Mouse (Mus musculus) forebrain, postnatal 0 days (tissue): ENCODE results near the gene Xrcc1. TPM values are rescaled to one million over a fixed set of nuclear protein-coding genes. Genes with fewer than 3 reads are reported as not detected.
A peak's percentile ranks its signal among the peaks of the same experiment; 100 is the strongest.

Experiments used
- ATAC-seq: fragments of 200-750 bp; cut with Nextera tagmentation; 2 replicates; pipeline ENCODE4 v1.8.0; 2017; ENCODE audit warnings: mild to moderate bottlenecking, moderate library complexity
- DNase-seq: peaks from one replicate; pipeline ENCODE4 v3.0.0-alpha.2; 2015
- H3K27ac ChIP-seq: fragments of 300-500 bp; sonication (generic); 2 replicates; pipeline ENCODE4 v1.5.1; 2014; ENCODE audit warnings: low read depth, mild to moderate bottlenecking, antibody characterized with exemption, low read length, moderate library complexity, mixed read lengths
- H3K27me3 ChIP-seq: fragments of 300-500 bp; sonication (generic); 2 replicates; pipeline ENCODE4 v1.6.1; 2014; ENCODE audit warnings: mild to moderate bottlenecking, low read length, mixed read lengths; ENCODE audit not compliant: insufficient read depth
- H3K36me3 ChIP-seq: fragments of 300-500 bp; sonication (generic); 2 replicates; pipeline ENCODE4 v1.6.1; 2014; ENCODE audit warnings: mild to moderate bottlenecking, moderate library complexity; ENCODE audit not compliant: insufficient read depth
- H3K4me1 ChIP-seq: fragments of 300-500 bp; sonication (generic); 2 replicates; pipeline ENCODE4 v1.6.1; 2014; ENCODE audit warnings: antibody characterized with exemption; ENCODE audit not compliant: insufficient read depth
- H3K4me2 ChIP-seq: fragments of 300-500 bp; sonication (generic); 2 replicates; pipeline ENCODE4 v1.6.1; 2014; ENCODE audit warnings: low read depth, mild to moderate bottlenecking, moderate library complexity
- H3K4me3 ChIP-seq: fragments of 300-500 bp; sonication (generic); 2 replicates; pipeline ENCODE4 v1.5.1; 2014; ENCODE audit warnings: low read depth, low read length, mixed read lengths
- H3K9ac ChIP-seq: fragments of 300-500 bp; sonication (generic); 2 replicates; pipeline ENCODE4 v1.6.1; 2014; ENCODE audit warnings: mild to moderate bottlenecking
- H3K9me3 ChIP-seq: fragments of 300-500 bp; sonication (generic); 2 replicates; pipeline ENCODE4 v1.6.1; 2016; ENCODE audit warnings: low read length
- CTCF ChIP-seq: sonication (generic); IDR thresholded peaks from 2 replicates; pipeline ENCODE4 v1.5.1; 2016; ENCODE audit warnings: antibody characterized with exemption, control low read depth, low read depth
- WGBS: fragments of 180-500 bp; shearing (Covaris S2); extraction: QIAGEN DNeasy Blood & Tissue Kit; methylation state at CpG from one replicate; pipeline ENCODE4 v1.1.7; 2014; 5-methylcytosine and 5-hydroxymethylcytosine counted together
- polyA plus RNA-seq: library from polyadenylated mRNA; unstranded; fragments of >200 nt; fragmentation: Nextera tagmentation; extraction: Ambion mirVana; gene quantifications from 2 replicates; pipeline ENCODE4 v1.2.1, GENCODE M21; 2015
- total RNA-seq: library from RNA; depleted of rRNA; stranded (reverse); fragments of >200 nt; gene quantifications from 2 replicates; pipeline ENCODE4 v1.2.3, GENCODE M21; 2014

Gene Xrcc1
- total and polyA plus RNA-seq, 2 experiments from 2014 or later, result 48.6 to 49.8 TPM

DNA sequence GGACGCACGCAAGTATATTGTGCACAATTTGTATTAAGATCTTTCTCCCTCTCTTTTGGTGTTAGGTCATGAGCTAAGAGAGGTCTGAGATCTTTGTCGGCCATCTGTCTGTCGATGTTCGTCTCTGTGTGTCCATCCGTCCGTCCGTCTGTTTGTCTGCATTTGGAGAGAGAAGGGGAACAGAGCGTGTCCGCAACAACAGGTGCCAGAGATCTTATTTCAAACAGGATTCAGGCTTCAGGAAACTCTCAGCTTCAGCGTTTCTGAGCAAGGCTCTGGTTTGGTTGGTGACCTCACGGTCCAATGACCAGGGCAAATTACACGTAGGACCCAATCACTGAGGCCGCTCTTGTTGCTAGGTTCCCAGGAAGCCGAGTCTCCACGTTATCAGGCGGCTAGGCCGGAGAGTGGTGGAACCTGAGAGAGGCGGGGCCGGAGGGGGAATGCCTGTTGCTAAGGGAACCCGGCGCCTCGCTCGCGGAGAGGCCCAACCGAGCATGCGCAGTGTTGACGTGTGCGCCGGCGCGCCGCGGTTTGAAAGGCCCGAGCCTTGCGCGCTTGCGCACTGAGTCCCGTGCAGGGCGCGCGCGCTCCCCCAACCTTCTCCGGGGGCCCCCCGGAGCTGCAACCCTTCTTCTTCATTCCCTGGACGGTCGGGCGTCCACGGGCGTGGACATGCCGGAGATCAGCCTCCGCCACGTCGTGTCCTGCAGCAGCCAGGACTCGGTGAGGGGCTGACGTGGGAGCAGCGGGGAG is 723 bp downstream of the Xrcc1 start:
- WGBS, result under 1% methylated on average over 57 of the region's 57 CpGs
- ATAC-seq (peak; percentile 99), DNase-seq (peak; percentile 100)
- no peaks in the 10 kb centered on the region for H3K4me1 ChIP-seq
- H3K9ac ChIP-seq, result peak overlapping the region; percentile 68
- H3K4me3 ChIP-seq, result peak overlapping the region; percentile 86
- no peaks in the 10 kb centered on the region; the same call in 1 of the 2 replicates for H3K36me3 ChIP-seq
- TF ChIP-seq CTCF, result no peak
- no peaks in the 10 kb centered on the region for H3K9me3 ChIP-seq
- H3K27me3 ChIP-seq, result no peaks in the 10 kb centered on the region
- peak overlapping the region; percentile 59; the same call in 1 of the 2 replicates for H3K27ac ChIP-seq
- peak overlapping the region; percentile 76 for H3K4me2 ChIP-seq

DNA sequence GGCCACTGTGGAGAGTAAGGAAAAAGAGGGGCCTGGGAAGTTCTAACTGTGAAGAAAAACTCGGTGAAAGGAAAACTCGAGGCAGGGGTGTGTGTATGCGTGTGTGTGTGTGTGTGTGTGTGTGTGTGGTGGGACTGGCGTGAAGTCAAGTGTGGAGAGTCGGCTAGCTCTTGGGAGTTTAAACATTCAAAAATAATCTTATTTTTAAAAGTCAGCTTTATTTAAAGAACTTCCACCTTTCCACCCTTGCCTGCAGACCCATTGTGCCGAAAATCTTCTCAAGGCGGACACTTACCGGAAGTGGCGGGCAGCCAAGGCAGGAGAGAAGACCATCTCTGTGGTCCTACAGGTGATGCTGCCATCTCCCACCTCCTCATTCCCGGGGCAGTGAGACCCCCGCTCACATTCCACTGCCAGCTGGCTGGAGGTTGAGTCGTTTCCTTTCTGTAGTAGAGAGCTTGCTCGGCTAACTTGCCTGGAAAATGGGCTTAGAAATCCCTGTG is 1.5 kb downstream of the Xrcc1 start:
- no peak overlapping the region; the same call in 1 of the 2 replicates for H3K27ac ChIP-seq
- no peak for DNase-seq
- peak overlapping the region; percentile 76 for H3K4me2 ChIP-seq
- peaks cover 7% of the 10 kb centered on the region; the same call in 1 of the 2 replicates for H3K36me3 ChIP-seq
- no peaks in the 10 kb centered on the region for H3K4me1 ChIP-seq
- 23% methylated on average over 13 of the region's 13 CpGs for WGBS
- peak overlapping the region; percentile 68 for H3K9ac ChIP-seq
- TF ChIP-seq CTCF, result no peak
- no peaks in the 10 kb centered on the region for H3K9me3 ChIP-seq
- no peaks in the 10 kb centered on the region for H3K27me3 ChIP-seq
- no peak for ATAC-seq
- peak overlapping the region; percentile 86 for H3K4me3 ChIP-seq

DNA sequence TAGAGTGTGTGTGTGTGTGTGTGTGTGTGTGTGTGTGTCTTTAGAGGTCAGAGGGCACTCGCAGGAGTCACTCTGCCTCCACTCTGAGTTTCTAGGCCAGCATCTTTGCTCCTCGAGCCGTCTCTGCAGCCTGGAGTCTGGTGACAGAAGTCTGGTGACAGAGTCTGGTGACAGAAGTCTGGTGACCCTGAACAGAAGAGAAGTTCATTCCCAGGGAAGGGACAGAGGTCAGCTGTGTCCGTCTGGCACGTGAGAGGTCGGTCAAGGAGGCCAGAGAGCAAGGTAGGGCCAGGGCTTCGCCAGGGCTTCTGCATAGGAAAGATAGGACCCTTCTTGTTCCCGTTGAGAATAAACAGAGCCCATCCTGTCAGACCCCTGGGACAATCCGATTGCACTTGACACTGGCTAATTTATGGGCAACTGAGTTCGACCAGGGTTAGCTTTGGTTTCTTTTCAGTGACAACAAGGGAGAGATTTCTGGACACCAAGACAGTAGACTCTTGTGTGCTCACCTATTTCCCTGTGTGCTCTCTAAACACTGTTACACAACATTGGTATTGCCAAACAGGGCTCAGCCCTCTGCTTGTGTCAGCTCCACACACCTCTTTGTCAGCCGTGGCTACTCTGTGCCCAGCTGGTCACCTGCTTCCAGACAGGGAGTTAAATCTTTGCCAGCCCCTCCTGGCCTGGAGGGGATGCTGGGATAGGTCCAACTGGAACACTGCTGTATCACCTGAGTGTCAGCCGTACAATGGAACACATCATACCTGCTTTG is 6.1 kb downstream of the Xrcc1 start:
- DNase-seq (no peak), ATAC-seq (no peak)
- no peak overlapping the region for H3K9ac ChIP-seq
- no peak overlapping the region for H3K4me3 ChIP-seq
- H3K9me3 ChIP-seq, result no peaks in the 10 kb centered on the region
- no peaks in the 10 kb centered on the region for H3K27me3 ChIP-seq
- H3K4me1 ChIP-seq, result no peaks in the 10 kb centered on the region
- H3K27ac ChIP-seq, result no peak overlapping the region
- H3K4me2 ChIP-seq, result no peak overlapping the region
- peaks cover 11% of the 10 kb centered on the region for H3K36me3 ChIP-seq
- no peak for TF ChIP-seq CTCF
- 96% methylated on average over 12 of the region's 12 CpGs for WGBS

DNA sequence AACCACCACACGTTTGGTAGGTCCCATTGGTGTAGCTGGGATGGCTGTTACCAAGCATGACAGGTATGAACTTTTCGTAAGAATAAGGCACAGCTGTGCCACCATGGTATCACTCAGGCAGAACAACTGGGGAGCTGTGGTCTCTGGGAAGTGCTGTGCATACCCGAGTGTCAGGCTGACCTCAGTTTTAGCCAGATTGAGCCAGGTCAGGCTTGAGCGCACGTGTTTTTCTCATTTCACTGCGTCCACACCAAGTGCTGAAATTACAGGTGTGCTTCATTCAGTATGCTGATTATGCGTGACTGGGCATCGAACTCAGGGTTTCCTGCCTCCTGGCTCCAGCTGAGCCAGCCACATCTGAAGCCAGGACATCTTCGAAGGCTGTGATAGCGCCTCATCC is 9.7 kb downstream of the Xrcc1 start:
- H3K4me2 ChIP-seq, result no peak overlapping the region
- no peak overlapping the region for H3K27ac ChIP-seq
- no peaks in the 10 kb centered on the region for H3K9me3 ChIP-seq
- TF ChIP-seq CTCF, result no peak
- H3K36me3 ChIP-seq, result peaks cover 14% of the 10 kb centered on the region
- H3K9ac ChIP-seq, result no peak overlapping the region
- H3K4me3 ChIP-seq, result no peak overlapping the region
- H3K27me3 ChIP-seq, result no peaks in the 10 kb centered on the region
- no peak for ATAC-seq
- 96% methylated on average over 10 of the region's 10 CpGs for WGBS
- no peak for DNase-seq
- H3K4me1 ChIP-seq, result no peaks in the 10 kb centered on the region

DNA sequence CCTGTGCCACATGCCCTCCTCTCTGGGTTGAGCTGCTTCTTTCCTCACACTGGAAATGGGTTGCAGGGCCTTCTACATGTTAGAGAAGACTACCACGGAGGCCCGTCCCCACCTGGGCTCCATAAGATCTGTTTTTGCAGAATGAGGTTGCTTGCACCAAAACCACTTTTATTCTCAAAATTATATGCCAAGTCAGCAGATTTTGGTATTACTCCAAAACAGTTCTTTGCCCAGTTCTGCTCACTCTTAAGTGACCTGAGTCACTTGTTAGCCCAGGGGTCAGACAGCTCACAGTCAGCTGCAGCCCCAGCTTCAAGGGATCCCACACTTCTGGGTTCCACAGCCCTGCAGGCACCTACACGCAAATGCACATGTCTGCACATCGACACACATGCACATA is 15.4 kb downstream of the Xrcc1 start:
- H3K27ac ChIP-seq, result no peak overlapping the region

DNA sequence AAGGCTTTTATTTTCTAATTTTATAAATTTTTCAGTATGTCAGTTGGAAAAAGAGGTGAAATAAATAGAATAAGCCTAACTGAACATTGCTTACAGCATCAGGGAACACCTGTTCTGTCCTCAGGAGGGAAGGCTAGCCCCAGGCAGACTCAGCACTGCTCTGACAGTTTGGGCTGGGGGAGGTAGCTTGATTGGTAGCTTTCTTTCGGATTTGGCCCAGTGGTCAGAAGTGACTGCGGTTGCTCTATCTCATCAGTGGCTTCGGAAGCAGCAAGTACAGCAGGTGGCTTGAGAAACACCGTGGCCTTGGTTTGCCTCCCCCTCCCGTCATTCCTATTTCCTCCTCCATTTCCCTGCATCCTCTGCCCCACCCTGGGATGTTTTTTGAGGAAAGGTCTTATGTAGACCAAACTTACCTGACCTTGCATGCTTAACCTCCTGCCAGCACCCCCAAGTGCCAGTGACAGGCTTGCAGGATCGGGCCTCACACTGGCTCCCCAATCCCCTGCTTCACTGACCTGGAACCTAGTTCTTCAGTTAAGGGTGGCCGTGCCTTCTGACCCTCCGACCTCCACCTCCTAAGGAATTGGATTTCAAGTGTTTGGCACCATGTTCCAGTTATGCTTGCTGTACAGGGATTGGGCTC is 17.2 kb downstream of the Xrcc1 start:
- H3K9ac ChIP-seq, result no peak overlapping the region
- no peak for TF ChIP-seq CTCF
- H3K36me3 ChIP-seq, result peaks cover 41% of the 10 kb centered on the region
- no peaks in the 10 kb centered on the region for H3K4me1 ChIP-seq
- 95% methylated on average over 8 of the region's 8 CpGs for WGBS
- no peaks in the 10 kb centered on the region for H3K9me3 ChIP-seq
- ATAC-seq, result no peak
- no peak overlapping the region for H3K4me3 ChIP-seq
- no peak overlapping the region for H3K4me2 ChIP-seq
- no peak for DNase-seq
- no peaks in the 10 kb centered on the region for H3K27me3 ChIP-seq
- H3K27ac ChIP-seq, result no peak overlapping the region

More for the DNA sequence above, 15.4 kb downstream of the Xrcc1 start:
- H3K27me3 ChIP-seq, result no peaks in the 10 kb centered on the region
- no peak overlapping the region for H3K4me2 ChIP-seq
- DNase-seq (no peak), ATAC-seq (no peak)
- 89% methylated on average over 4 of the region's 4 CpGs for WGBS
- TF ChIP-seq CTCF, result no peak
- H3K36me3 ChIP-seq, result peaks cover 24% of the 10 kb centered on the region
- no peaks in the 10 kb centered on the region for H3K9me3 ChIP-seq
- H3K9ac ChIP-seq, result no peak overlapping the region
- H3K4me1 ChIP-seq, result no peaks in the 10 kb centered on the region
- no peak overlapping the region for H3K4me3 ChIP-seq
